Mouse (Mus musculus) myocyte (in vitro differentiated cells): ENCODE results near the gene Ebna1bp2. TPM values are rescaled to one million over a fixed set of nuclear protein-coding genes. Genes with fewer than 3 reads are reported as not detected.

ENCODE experiments used
- H3K27me3 ChIP-seq: one replicate; pipeline ENCODE4 v1.6.1; 2011; ENCODE audit not compliant: control insufficient read depth, insufficient read depth, insufficient read length
- H3K36me3 ChIP-seq: one replicate; pipeline ENCODE4 v1.6.1; 2011; ENCODE audit not compliant: control insufficient read depth, insufficient read depth
- H3K4me2 ChIP-seq: one replicate; pipeline ENCODE4 v1.6.1; 2011; ENCODE audit warnings: low read depth, control low read depth
- H3K4me3 ChIP-seq: one replicate; pipeline ENCODE4 v1.5.1; 2011; ENCODE audit warnings: mild to moderate bottlenecking, control low read depth, moderate library complexity
- H3K79me2 ChIP-seq: one replicate; pipeline ENCODE4 v1.6.1; 2011; ENCODE audit not compliant: control insufficient read depth, insufficient read depth
- H3ac ChIP-seq: one replicate; pipeline ENCODE4 v1.6.1; 2011; ENCODE audit not compliant: control insufficient read depth, insufficient read length
- CEBPB ChIP-seq: IDR thresholded peaks from 2 replicates; pipeline ENCODE4 v1.6.1; 2011; ENCODE audit warnings: mild to moderate bottlenecking, moderate library complexity; ENCODE audit not compliant: poor library complexity, insufficient read depth, severe bottlenecking
- E2F4 ChIP-seq: IDR thresholded peaks from one replicate; pipeline ENCODE4 v1.6.1; 2011; ENCODE audit warnings: mild to moderate bottlenecking, control low read depth, moderate library complexity; ENCODE audit not compliant: insufficient read depth
- MAX ChIP-seq: IDR thresholded peaks from one replicate; pipeline ENCODE4 v1.6.1; 2011; ENCODE audit warnings: low read depth, mild to moderate bottlenecking, control low read depth
- MYOD1 ChIP-seq, 3 experiments: IDR thresholded peaks; one replicate each; pipeline ENCODE4 v1.6.1; 2011; ENCODE audit warnings: control low read depth in 2 of 3, low read depth in 2 of 3, mild to moderate bottlenecking in 2 of 3, moderate library complexity in 1 of 3; ENCODE audit not compliant: insufficient read length in 2 of 3, control insufficient read depth in 1 of 3
- MYOG ChIP-seq, 3 experiments: IDR thresholded peaks; one replicate each; pipeline ENCODE4 v1.6.1; 2011; ENCODE audit warnings: control low read depth in 2 of 3, low read depth in 2 of 3, mild to moderate bottlenecking in 2 of 3; ENCODE audit not compliant: insufficient read length in 2 of 3, control insufficient read depth in 1 of 3, insufficient read depth in 1 of 3
- POLR2A ChIP-seq: IDR thresholded peaks from one replicate; pipeline ENCODE4 v1.6.1; 2011; ENCODE audit warnings: low read depth, mild to moderate bottlenecking, control low read depth, moderate library complexity; ENCODE audit not compliant: insufficient read length
- POLR2AphosphoS2 ChIP-seq: IDR thresholded peaks from one replicate; pipeline ENCODE4 v1.6.1; 2011; ENCODE audit warnings: low read depth, control low read depth; ENCODE audit not compliant: insufficient read length
- REST ChIP-seq: IDR thresholded peaks from one replicate; pipeline ENCODE4 v1.6.1; 2011; ENCODE audit warnings: mild to moderate bottlenecking, control low read depth, moderate library complexity; ENCODE audit not compliant: insufficient read depth, insufficient read length
- SRF ChIP-seq: IDR thresholded peaks from one replicate; pipeline ENCODE4 v1.6.1; 2011; ENCODE audit warnings: low read depth; ENCODE audit not compliant: control insufficient read depth, insufficient read length
- TCF12 ChIP-seq: IDR thresholded peaks from one replicate; pipeline ENCODE4 v1.6.1; 2011; ENCODE audit warnings: mild to moderate bottlenecking, control low read depth; ENCODE audit not compliant: poor library complexity, insufficient read depth, severe bottlenecking
- TCF3 ChIP-seq: IDR thresholded peaks from one replicate; pipeline ENCODE4 v1.6.1; 2011; ENCODE audit warnings: low read depth, control low read depth; ENCODE audit not compliant: insufficient read length
- USF1 ChIP-seq: IDR thresholded peaks from one replicate; pipeline ENCODE4 v1.6.1; 2011; ENCODE audit warnings: low read depth, mild to moderate bottlenecking, control low read depth, moderate library complexity
- polyA plus RNA-seq: library from polyadenylated mRNA; unstranded; fragments of >200 nt; fragmentation: generic; extraction: Trizol; gene quantifications from one replicate; pipeline ENCODE4 v1.2.1, GENCODE M21; 2012; ENCODE audit warnings: missing spikeins

Ebna1bp2 gene
- polyA plus RNA-seq, 1 experiment: 71.7 TPM

GRCm38 (mm10) chr4:118615412-118615811 is 5.2 kb upstream of the Ebna1bp2 start:
- Histone ChIP-seq H3K4me3 (no peak overlapping the region), H3K36me3 (no peaks in the 10 kb centered on the region), H3K4me2 (no peak overlapping the region), H3ac (no peak overlapping the region), H3K27me3 (peaks cover 31% of the 10 kb centered on the region), H3K79me2 (no peaks in the 10 kb centered on the region)
- TF ChIP-seq MYOD1 (IDR thresholded peaks at IDR 0.05; ENCODE audit: control insufficient read depth in 1 of 3, insufficient read length in 2 of 3, low read depth in 2 of 3) (no peak), REST (no peak), SRF (no peak), POLR2AphosphoS2 (no peak), MAX (no peak), MYOG (IDR thresholded peaks at IDR 0.05; ENCODE audit: control insufficient read depth in 1 of 3, insufficient read depth in 1 of 3, insufficient read length in 2 of 3, low read depth in 2 of 3) (no peak), CEBPB (no peak), USF1 (no peak)

GRCm38 (mm10) chr4:118620967-118621320 is 345 bp downstream of the Ebna1bp2 start:
- H3K4me2 ChIP-seq: peak overlapping the region; percentile 71
- TF ChIP-seq TCF3 (no peak), REST (no peak), TCF12 (no peak), POLR2A (no peak), MAX (no peak), POLR2AphosphoS2 (no peak), SRF (no peak), USF1 (no peak), CEBPB (no peak)
- H3K36me3 ChIP-seq: no peaks in the 10 kb centered on the region
- H3K27me3 ChIP-seq: no peaks in the 10 kb centered on the region
- H3ac ChIP-seq: peak overlapping the region; percentile 15
- peaks cover 15% of the 10 kb centered on the region for H3K79me2 ChIP-seq
- peak overlapping the region; percentile 73 for H3K4me3 ChIP-seq

GRCm38 (mm10) chr4:118621781-118622180 is 1.2 kb downstream of the Ebna1bp2 start:
- peaks cover 5% of the 10 kb centered on the region for H3K36me3 ChIP-seq
- peak overlapping the region; percentile 73 for H3K4me3 ChIP-seq
- H3K79me2 ChIP-seq: peaks cover 15% of the 10 kb centered on the region
- no peaks in the 10 kb centered on the region for H3K27me3 ChIP-seq
- no peak for TF ChIP-seq POLR2A
- no peak for TF ChIP-seq REST
- no peak for TF ChIP-seq CEBPB
- TF ChIP-seq MYOG (IDR thresholded peaks at IDR 0.05; ENCODE audit: control insufficient read depth in 1 of 3, insufficient read depth in 1 of 3, insufficient read length in 2 of 3, low read depth in 2 of 3): no peak
- no peak for TF ChIP-seq USF1
- TF ChIP-seq POLR2AphosphoS2: no peak
- peak overlapping the region; percentile 15 for H3ac ChIP-seq
- peak overlapping the region; percentile 71 for H3K4me2 ChIP-seq

GRCm38 (mm10) chr4:118630261-118630660 is 9.7 kb downstream of the Ebna1bp2 start:
- Histone ChIP-seq H3K36me3 (peaks cover 30% of the 10 kb centered on the region), H3K4me3 (no peak overlapping the region), H3K4me2 (no peak overlapping the region), H3K79me2 (no peaks in the 10 kb centered on the region), H3K27me3 (no peaks in the 10 kb centered on the region), H3ac (no peak overlapping the region)
- TF ChIP-seq MYOD1 (IDR thresholded peaks at IDR 0.05; ENCODE audit: control insufficient read depth in 1 of 3, insufficient read length in 2 of 3, low read depth in 2 of 3): no peak
- TF ChIP-seq MAX: no peak
- no peak for TF ChIP-seq USF1
- TF ChIP-seq SRF: no peak
- TF ChIP-seq POLR2A: no peak
- no peak for TF ChIP-seq REST
- no peak for TF ChIP-seq TCF12
- TF ChIP-seq E2F4: no peak

GRCm38 (mm10) chr4:118642346-118643190 is 22.0 kb downstream of the Ebna1bp2 start:
- Histone ChIP-seq H3ac (no peak overlapping the region), H3K79me2 (no peaks in the 10 kb centered on the region), H3K4me3 (no peak overlapping the region), H3K4me2 (peak overlapping the region; percentile 62), H3K36me3 (no peaks in the 10 kb centered on the region), H3K27me3 (peaks cover 10% of the 10 kb centered on the region)
- TF ChIP-seq SRF (no peak), TCF3 (no peak), TCF12 (no peak), POLR2AphosphoS2 (no peak), MYOD1 (IDR thresholded peaks at IDR 0.05; ENCODE audit: control insufficient read depth in 1 of 3, insufficient read length in 2 of 3, low read depth in 2 of 3) (no peak), CEBPB (no peak), REST (no peak), MYOG (IDR thresholded peaks at IDR 0.05; ENCODE audit: control insufficient read depth in 1 of 3, insufficient read depth in 1 of 3, insufficient read length in 2 of 3, low read depth in 2 of 3) (no peak), MAX (no peak), POLR2A (no peak), USF1 (no peak), E2F4 (no peak)
